In the genomic region with DNA sequence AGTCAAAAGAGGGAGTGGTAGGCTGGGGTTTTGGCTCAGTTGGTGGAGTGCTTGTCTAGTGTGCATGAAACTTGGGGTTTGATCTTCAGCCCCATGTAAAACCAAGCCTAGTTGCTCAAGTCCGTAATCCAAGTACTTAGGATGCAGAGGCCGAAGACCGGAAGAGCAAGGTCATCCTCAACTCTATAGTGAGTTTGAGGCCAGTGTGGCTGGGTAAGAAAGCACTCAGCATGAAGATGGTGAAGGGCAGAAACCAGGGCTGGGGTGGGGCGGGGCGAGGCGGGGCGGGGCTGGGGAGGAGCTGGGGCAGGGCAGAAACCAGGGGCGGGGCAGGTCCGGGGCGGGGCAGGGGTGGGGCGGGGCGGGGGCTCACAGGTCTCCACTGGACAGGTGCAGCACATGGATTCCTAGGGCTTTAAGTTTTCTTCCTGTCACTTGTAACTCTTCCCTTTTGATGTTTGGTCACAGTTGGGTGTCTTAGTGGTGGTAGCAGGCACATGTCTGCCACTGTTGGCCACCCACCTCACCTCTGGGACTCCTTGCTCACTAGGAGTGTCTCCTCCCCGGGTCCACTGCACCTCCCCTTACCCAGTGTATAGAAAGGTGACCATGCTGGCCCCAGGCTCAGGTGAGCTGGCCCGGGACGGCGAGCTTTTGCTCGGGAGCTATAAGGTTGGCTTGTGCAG, we compare ENCODE assay signal across 20 mouse cellular contexts. TPM values are rescaled to one million over a fixed set of nuclear protein-coding genes. Genes with fewer than 3 reads are reported as not detected.
A peak's percentile ranks its signal among the peaks of the same experiment; 100 is the strongest.
DNase-seq lines count a peak whose midpoint lies in the region; ATAC-seq and TF ChIP-seq lines count a peak whose summit lies in the region.
"Had no signal": no experiment of that assay in that cellular context is flagged by ENCODE, and none has a peak within 500 bp of the region (broad histone marks: within the 10 kb centered on the region; RNA-seq: fewer than 3 reads in every experiment).

No protein-coding gene starts in this region.

- H3K36me3 ChIP-seq in G1E (replicated peaks) (peaks cover 30% of the 10 kb centered on the region), macrophage (ENCODE audit: inconsistent target) (no peaks in the 10 kb centered on the region)
- H3K36me3 ChIP-seq in intestine, postnatal 0 days (ENCODE audit: control insufficient read depth, insufficient read depth): no peaks in the 10 kb centered on the region
- H3K36me3 ChIP-seq: limb, embryonic 15.5 days had no signal

- peaks cover 75% of the 10 kb centered on the region for H3K79me2 ChIP-seq in macrophage (ENCODE audit: inconsistent target)

- ATAC-seq in G1E (ENCODE audit: extremely low read depth, insufficient number of reproducible peaks, low FRiP score, poor library complexity, severe bottlenecking): no peak
- ATAC-seq in intestine, postnatal 0 days: peak; percentile 48; the same call in 1 of the 2 replicates
- ATAC-seq: activated CD4-positive, CD25-positive, alpha-beta regulatory T cell, adult 4 months had no signal

- no peak overlapping the region for H3K9ac ChIP-seq in intestine, postnatal 0 days (ENCODE audit: low read depth, low read length)
- H3K9ac ChIP-seq: heart, embryonic 13.5 days; limb, embryonic 15.5 days had no signal

- H3K4me1 ChIP-seq in G1E (ENCODE audit: insufficient read depth, low read depth, low read length): peaks cover 53% of the 10 kb centered on the region
- H3K4me1 ChIP-seq in intestine, postnatal 0 days (replicated peaks; ENCODE audit: control insufficient read depth, insufficient read depth, low read length): 0 out of 2 replicates have a peak, but pooled peaks cover 4% of the 10 kb centered on the region

- H3K9me3 ChIP-seq in G1E (replicated peaks): peaks cover 18% of the 10 kb centered on the region
- H3K9me3 ChIP-seq in intestine, postnatal 0 days (ENCODE audit: control insufficient read depth): no peaks in the 10 kb centered on the region
- H3K9me3 ChIP-seq: limb, embryonic 15.5 days had no signal

- intact Hi-C loops in gastrocnemius, adult 2 months (cut with DNase I): no loop called here
- intact Hi-C loops in gastrocnemius, postnatal 14 days (cut with DNase I; ENCODE audit: low total_unique reads): no loop called here

- no peak for DNase-seq in gastrocnemius, adult 2 months
- DNase-seq in gastrocnemius, postnatal 14 days: no peak
- DNase-seq in G1E (ENCODE audit: low spot score): peak; percentile 37
- DNase-seq in lung, postnatal 14 days: no peak
- DNase-seq in urinary bladder, postnatal 36 days (ENCODE audit: low spot score in 2 of 2): no peak
- no peak for DNase-seq in adrenal gland, adult 18-20 months (ENCODE audit: low spot score in 2 of 2)
- DNase-seq: cerebellum, adult 18-20 months; gastrocnemius, postnatal 25 days; kidney, adult 18-20 months; kidney, postnatal 4 days; right cerebral cortex, postnatal 4 days had no signal

- H3K27ac ChIP-seq in gastrocnemius, adult 2 months: peak overlapping the region; percentile 90
- H3K27ac ChIP-seq in intestine, postnatal 0 days (ENCODE audit: low read depth, low read length): no peak overlapping the region; the same call in 1 of the 2 replicates
- H3K27ac ChIP-seq in macrophage: peak overlapping the region; percentile 92
- H3K27ac ChIP-seq: heart, embryonic 13.5 days; limb, embryonic 15.5 days had no signal

- peak overlapping the region; percentile 64 for H3K4me3 ChIP-seq in gastrocnemius, adult 2 months
- H3K4me3 ChIP-seq in G1E (ENCODE audit: low read depth, low read length) (no peak overlapping the region; the same call in 1 of the 2 replicates), macrophage (ENCODE audit: inconsistent target) (peak overlapping the region; percentile 13; the same call in 1 of the 2 replicates)
- H3K4me3 ChIP-seq in intestine, postnatal 0 days (ENCODE audit: low read depth, low read length): no peak overlapping the region
- H3K4me3 ChIP-seq: erythroblast, embryonic 14.5 days; heart, embryonic 13.5 days; limb, embryonic 15.5 days had no signal

- no peaks in the 10 kb centered on the region for H3K27me3 ChIP-seq in G1E (ENCODE audit: insufficient read depth, low read length)
- H3K27me3 ChIP-seq in intestine, postnatal 0 days (replicated peaks; ENCODE audit: control insufficient read depth, insufficient read depth, low read length): no peaks in the 10 kb centered on the region
- H3K27me3 ChIP-seq: heart, embryonic 13.5 days; limb, embryonic 15.5 days had no signal

- 31% methylated on average over 12 of the region's 17 CpGs for WGBS in intestine, postnatal 0 days
- WGBS in macrophage (ENCODE audit: missing documents): 47% methylated on average over 17 of the region's 17 CpGs

- no peak overlapping the region; the same call in 1 of the 2 replicates for H3K4me2 ChIP-seq in intestine, postnatal 0 days (replicated peaks; ENCODE audit: low read depth)
- H3K4me2 ChIP-seq: limb, embryonic 15.5 days had no signal

- TF ChIP-seq CTCF in gastrocnemius, adult 2 months (IDR thresholded peaks at IDR 0.05): no peak
- no peak for TF ChIP-seq CTCF in G1E (IDR thresholded peaks at IDR 0.05; ENCODE audit: low read depth, low read length)
- no peak for TF ChIP-seq CTCF in intestine, postnatal 0 days (IDR thresholded peaks at IDR 0.05; ENCODE audit: low read depth)

RNA-seq across cellular contexts. Expression of gene Tfeb, which starts 30.8 kb away (rescaled TPM):
- total RNA-seq in gastrocnemius, adult 2 months (2021): 10 to 100 TPM; 85.3 to 93.9 TPM
- 10 to 100 TPM; 60.0 to 66.0 TPM for total RNA-seq in gastrocnemius, postnatal 14 days (2021)
- total RNA-seq in G1E (2014; fragmentation: Nextera tagmentation): 11.9 and 17.8 TPM in 2 replicates
- total RNA-seq in G1E (2017): 10.7 and 11.6 TPM in 2 replicates
- 57.0 and 73.2 TPM in 2 replicates for polyA plus RNA-seq in G1E (2012)
- polyA plus RNA-seq in intestine, postnatal 0 days (2015; fragmentation: Nextera tagmentation; extraction: Ambion mirVana): 30.0 and 34.5 TPM in 2 replicates
- 100 to 1,000 TPM in 6 of 26 experiments, 10 to 100 TPM in 16, 1 to 10 TPM in 4; 5.7 to 136 (median 54.5) TPM for total RNA-seq in macrophage (2018; cell fraction: chromatin; rRNA removed)
- total RNA-seq in macrophage (2018; cell fraction: cytosol; rRNA removed): 10 to 100 TPM in 24 of 26 experiments, 1 to 10 TPM in 2; 6.8 to 49.1 (median 37.2) TPM
- 10 to 100 TPM; 11.7 to 97.4 (median 40.8) TPM for total RNA-seq in macrophage (2018; cell fraction: nucleus; rRNA removed)
- polyA plus RNA-seq in macrophage (2018): 15.5 to 41.8 TPM (median 22.8 TPM) in 3 replicates
- total RNA-seq in adrenal gland, adult 18-20 months (2021): 10 to 100 TPM; 12.4 to 16.0 TPM

RNA-seq across cellular contexts. Expression of gene Pgc, which starts 41.0 kb away (rescaled TPM):
- total RNA-seq in gastrocnemius, adult 2 months (2021): not detected
- not detected for total RNA-seq in gastrocnemius, postnatal 14 days (2021)
- total RNA-seq in G1E (2014; fragmentation: Nextera tagmentation) (not detected in 2 replicates), G1E (2017) (not detected in 2 replicates)
- polyA plus RNA-seq in G1E (2012) (not detected in 2 replicates), macrophage (2018) (not detected in 3 replicates)
- 7.4 and 24.6 TPM in 2 replicates for polyA plus RNA-seq in intestine, postnatal 0 days (2015; fragmentation: Nextera tagmentation; extraction: Ambion mirVana)
- total RNA-seq in macrophage (2018; cell fraction: chromatin; rRNA removed): not detected
- not detected for total RNA-seq in macrophage (2018; cell fraction: cytosol; rRNA removed)
- total RNA-seq in macrophage (2018; cell fraction: nucleus; rRNA removed): not detected
- total RNA-seq in adrenal gland, adult 18-20 months (2021): not detected
- total RNA-seq: gastrocnemius, postnatal 25 days; left cerebral cortex, adult 8-10 months had no signal
- polyA plus RNA-seq: activated CD4-positive, CD25-positive, alpha-beta regulatory T cell, adult 4 months; cortical plate, adult 2 months; erythroblast, embryonic 14.5 days; hindbrain, embryonic 11.5 days had no signal

Comparison
In these comparisons a context has a peak if more than half of its experiments do, and no peak if none do; other contexts are left out.
1. H3K4me3 ChIP-seq: peak in gastrocnemius, adult 2 months (single experiment) and macrophage (single experiment); none in G1E (single experiment) and intestine, postnatal 0 days (single experiment).